Mouse (Mus musculus): ENCODE data around the gene Nubpl. TPM values are rescaled to one million over a fixed set of nuclear protein-coding genes. Genes with fewer than 3 reads are reported as not detected.

Nubpl gene
- polyA plus RNA-seq, 1 experiment from 2014 or later = 10.9 TPM

DNA sequence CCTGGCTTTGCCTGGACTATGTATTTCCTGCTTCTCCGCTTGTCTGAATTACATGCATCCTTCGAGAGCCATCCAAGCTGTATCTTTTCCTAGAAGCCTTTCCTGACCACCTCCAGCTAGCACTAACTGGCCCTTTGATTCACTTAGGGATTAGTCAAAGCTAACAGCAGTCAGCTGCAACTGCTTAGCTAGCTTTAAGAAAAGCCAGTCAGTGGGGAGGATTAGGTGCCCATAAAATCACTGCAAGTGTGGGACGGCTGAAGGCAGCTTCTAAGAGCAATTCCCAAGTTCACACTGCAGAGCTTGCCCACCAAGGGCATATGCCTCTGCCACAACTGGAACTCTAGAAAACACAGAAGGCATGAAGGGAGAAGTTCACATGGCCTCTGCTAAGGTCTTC is 252.7 kb downstream of the Nubpl start:
- Histone ChIP-seq H3K36me3 (no peaks in the 10 kb centered on the region), H3K9ac (no peak overlapping the region), H3K4me2 (replicated peaks) (no peak overlapping the region), H3K4me3 (no peak overlapping the region), H3K27me3 (no peaks in the 10 kb centered on the region), H3K4me1 (peaks cover 11% of the 10 kb centered on the region; the same call in 1 of the 2 replicates), H3K27ac (no peak overlapping the region), H3K9me3 (replicated peaks) (no peaks in the 10 kb centered on the region)
- 77% methylated on average over 3 of the region's 3 CpGs for WGBS
- no peak for ATAC-seq (ENCODE audit: low FRiP score)

GRCm38 (mm10) chr12:52359484-52359883 is 261.9 kb downstream of the Nubpl start:
- H3K4me2 ChIP-seq (replicated peaks) = no peak overlapping the region
- H3K9ac ChIP-seq = no peak overlapping the region
- H3K9me3 ChIP-seq (replicated peaks) = no peaks in the 10 kb centered on the region
- no peaks in the 10 kb centered on the region for H3K36me3 ChIP-seq
- H3K27ac ChIP-seq = no peak overlapping the region
- no peak for ATAC-seq (ENCODE audit: low FRiP score)
- no peaks in the 10 kb centered on the region for H3K27me3 ChIP-seq
- 0 out of 2 replicates have a peak, but pooled peaks cover 4% of the 10 kb centered on the region for H3K4me1 ChIP-seq
- H3K4me3 ChIP-seq = no peak overlapping the region
- WGBS = 79% methylated on average over 10 of the region's 10 CpGs

DNA sequence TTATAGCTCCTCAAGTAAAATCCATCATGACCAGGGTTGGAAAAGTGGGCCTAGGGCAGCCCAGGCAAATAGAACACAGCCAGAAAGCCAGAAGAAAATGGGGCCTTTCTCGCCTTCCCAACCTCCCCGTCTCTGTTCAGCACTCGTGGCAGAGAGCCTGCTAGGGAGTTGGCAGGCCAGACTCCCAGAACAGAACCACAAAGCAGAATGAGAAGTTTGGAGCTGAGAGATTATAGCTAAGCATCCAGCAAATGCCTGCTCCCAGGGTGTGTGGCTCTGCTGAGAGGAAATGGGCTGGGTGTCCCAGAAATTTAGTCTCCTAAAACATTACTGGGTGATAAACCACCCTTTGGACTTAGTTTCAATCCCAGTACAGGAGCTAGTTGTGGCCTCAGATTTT is 262.6 kb downstream of the Nubpl start:
- no peak overlapping the region for H3K4me3 ChIP-seq
- H3K9me3 ChIP-seq (replicated peaks) = no peaks in the 10 kb centered on the region
- no peaks in the 10 kb centered on the region for H3K27me3 ChIP-seq
- no peak overlapping the region for H3K27ac ChIP-seq
- H3K9ac ChIP-seq = no peak overlapping the region
- no peaks in the 10 kb centered on the region for H3K36me3 ChIP-seq
- 83% methylated on average over 3 of the region's 3 CpGs for WGBS
- H3K4me1 ChIP-seq = 0 out of 2 replicates have a peak, but pooled peaks cover 4% of the 10 kb centered on the region
- ATAC-seq (ENCODE audit: low FRiP score) = no peak
- H3K4me2 ChIP-seq (replicated peaks) = no peak overlapping the region

DNA sequence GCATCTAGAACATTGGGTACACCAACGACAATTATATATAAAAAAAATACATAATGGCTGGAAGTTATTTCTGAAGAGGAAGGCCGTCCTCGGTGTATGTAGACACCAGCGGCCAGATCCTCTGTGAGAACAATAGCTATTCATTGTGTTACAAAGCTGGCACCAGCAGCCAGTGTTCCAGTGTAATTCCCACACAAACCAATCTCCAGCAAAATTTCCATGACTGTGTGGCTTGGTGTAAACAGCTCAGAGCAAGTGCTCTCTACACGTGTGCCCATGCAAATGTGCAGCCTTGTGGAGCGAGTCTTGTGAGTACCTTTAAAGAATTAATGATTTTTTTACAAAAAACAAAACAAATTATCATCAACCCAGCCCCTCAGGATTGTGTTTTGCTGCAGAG is 263.7 kb downstream of the Nubpl start:
- no peak overlapping the region for H3K4me2 ChIP-seq (replicated peaks)
- H3K9ac ChIP-seq = no peak overlapping the region
- no peaks in the 10 kb centered on the region for H3K27me3 ChIP-seq
- 0 out of 2 replicates have a peak, but pooled peaks cover 4% of the 10 kb centered on the region for H3K4me1 ChIP-seq
- 39% methylated on average over 6 of the region's 6 CpGs for WGBS
- H3K9me3 ChIP-seq (replicated peaks) = no peaks in the 10 kb centered on the region; the same call in 1 of the 2 replicates
- H3K36me3 ChIP-seq = no peaks in the 10 kb centered on the region
- H3K4me3 ChIP-seq = no peak overlapping the region
- no peak overlapping the region for H3K27ac ChIP-seq
- ATAC-seq (ENCODE audit: low FRiP score) = no peak

Other genes starting within 250 kb of the Nubpl start
- 12.7 and 12.9 TPM in 2 replicates for gene Heatr5a, start 126.4 kb upstream of the Nubpl start, polyA plus RNA-seq (2016; fragmentation: Nextera tagmentation; extraction: Ambion mirVana)
- 17.2 and 18.0 TPM in 2 replicates for gene Dtd2, start 91.2 kb upstream of the Nubpl start, polyA plus RNA-seq (2016; fragmentation: Nextera tagmentation; extraction: Ambion mirVana)
- not detected in 2 replicates for gene Gpr33, start 69.7 kb upstream of the Nubpl start, polyA plus RNA-seq (2016; fragmentation: Nextera tagmentation; extraction: Ambion mirVana)

Measured in hindbrain, embryonic 12.5 days (tissue).